Mouse (Mus musculus): ENCODE measurements around the gene Dxo.

The Dxo gene

GRCm38 (mm10) chr17:34881683-34882310 lies 45.0 kb downstream of the Dxo start, which contains the start of gene Gm20547:
TSS of gene Gm20547 (minus strand) at chr17:34882042.
- DNase-seq (ENCODE audit: low spot score) = no peak

- DNase-seq (ENCODE audit: low spot score) = no peak
Observed at GRCm38 (mm10) chr17:34883332-34883731, 46.5 kb downstream of the Dxo start.

GRCm38 (mm10) chr17:34884704-34885103 lies 47.9 kb downstream of the Dxo start:
- DNase-seq (ENCODE audit: low spot score) = no peak

GRCm38 (mm10) chr17:34885615-34886014 lies 48.8 kb downstream of the Dxo start:
- no peak for DNase-seq (ENCODE audit: low spot score)

GRCm38 (mm10) chr17:34887942-34888341 lies 51.1 kb downstream of the Dxo start:
- no peak for DNase-seq (ENCODE audit: low spot score)
